Mouse (Mus musculus): ENCODE results near the gene Fbrsl1. TPM values are rescaled to one million over a fixed set of nuclear protein-coding genes. Genes with fewer than 3 reads are reported as not detected.

Gene Fbrsl1
- polyA plus RNA-seq, 1 experiment from 2014 or later, result 23.5 TPM

- no peak overlapping the region for H3K27ac ChIP-seq (replicated peaks)
- peaks cover 32% of the 10 kb centered on the region for H3K4me1 ChIP-seq
- no peaks in the 10 kb centered on the region for H3K9me3 ChIP-seq
- no peaks in the 10 kb centered on the region; the same call in 1 of the 2 replicates for H3K27me3 ChIP-seq (replicated peaks; ENCODE audit: low read depth, poor library complexity, severe bottlenecking)
- 93% methylated on average over 4 of the region's 4 CpGs for WGBS
- no peak overlapping the region for H3K4me3 ChIP-seq
- peaks cover 16% of the 10 kb centered on the region; the same call in 1 of the 2 replicates for H3K36me3 ChIP-seq (replicated peaks)
- no peak for DNase-seq (ENCODE audit: low spot score)
Observed at GRCm38 (mm10) chr5:110420201-110420600, 28.1 kb downstream of the Fbrsl1 start.

DNA sequence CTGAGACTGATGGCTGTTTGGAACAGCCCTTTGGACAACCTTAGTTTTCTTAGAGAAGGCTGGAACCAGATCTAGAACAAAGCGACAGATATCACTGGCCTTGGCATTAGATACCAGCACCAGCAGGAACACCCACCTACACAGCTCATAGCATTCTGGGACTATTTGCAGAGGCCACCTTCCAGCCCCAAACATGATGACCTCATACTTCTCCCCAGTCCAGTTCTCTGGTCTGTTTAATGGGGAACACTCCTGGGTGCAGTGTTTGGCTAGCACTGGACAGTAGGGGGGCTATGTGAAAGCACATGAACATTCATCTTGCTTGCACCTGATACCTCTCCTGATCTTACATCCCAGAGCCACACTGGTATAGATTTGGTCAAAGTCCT lies 29.8 kb downstream of the Fbrsl1 start:
- Histone ChIP-seq H3K27ac (replicated peaks) (no peak overlapping the region), H3K36me3 (replicated peaks) (peaks cover 14% of the 10 kb centered on the region), H3K4me1 (peaks cover 37% of the 10 kb centered on the region), H3K9me3 (no peaks in the 10 kb centered on the region), H3K27me3 (replicated peaks; ENCODE audit: low read depth, poor library complexity, severe bottlenecking) (no peaks in the 10 kb centered on the region; the same call in 1 of the 2 replicates), H3K4me3 (no peak overlapping the region)
- DNase-seq (ENCODE audit: low spot score), result no peak
- 96% methylated on average over 1 of the region's 1 CpGs for WGBS

GRCm38 (mm10) chr5:110417756-110418522 lies 30.4 kb downstream of the Fbrsl1 start:
- DNase-seq (ENCODE audit: low spot score), result no peak
- peaks cover 14% of the 10 kb centered on the region for H3K36me3 ChIP-seq (replicated peaks)
- peak overlapping the region; percentile 57 for H3K27ac ChIP-seq (replicated peaks)
- no peak overlapping the region for H3K4me3 ChIP-seq
- H3K27me3 ChIP-seq (replicated peaks; ENCODE audit: low read depth, poor library complexity, severe bottlenecking), result no peaks in the 10 kb centered on the region; the same call in 1 of the 2 replicates
- 54% methylated on average over 14 of the region's 14 CpGs for WGBS
- H3K4me1 ChIP-seq, result peaks cover 40% of the 10 kb centered on the region
- H3K9me3 ChIP-seq, result no peaks in the 10 kb centered on the region

- Histone ChIP-seq H3K4me1 (peaks cover 40% of the 10 kb centered on the region), H3K36me3 (replicated peaks) (peaks cover 14% of the 10 kb centered on the region), H3K27ac (replicated peaks) (peak overlapping the region; percentile 77), H3K27me3 (replicated peaks; ENCODE audit: low read depth, poor library complexity, severe bottlenecking) (no peaks in the 10 kb centered on the region; the same call in 1 of the 2 replicates), H3K4me3 (no peak overlapping the region), H3K9me3 (no peaks in the 10 kb centered on the region)
- peak; percentile 67 for DNase-seq (ENCODE audit: low spot score)
- 7% methylated on average over 7 of the region's 7 CpGs for WGBS
Observed at GRCm38 (mm10) chr5:110416825-110417401, 31.4 kb downstream of the Fbrsl1 start.

GRCm38 (mm10) chr5:110415806-110416700 lies 32.2 kb downstream of the Fbrsl1 start:
- H3K27me3 ChIP-seq (replicated peaks; ENCODE audit: low read depth, poor library complexity, severe bottlenecking), result no peaks in the 10 kb centered on the region; the same call in 1 of the 2 replicates
- 38% methylated on average over 13 of the region's 13 CpGs for WGBS
- peak; percentile 15 for DNase-seq (ENCODE audit: low spot score)
- peaks cover 18% of the 10 kb centered on the region for H3K36me3 ChIP-seq (replicated peaks)
- H3K9me3 ChIP-seq, result no peaks in the 10 kb centered on the region
- no peak overlapping the region for H3K4me3 ChIP-seq
- H3K27ac ChIP-seq (replicated peaks), result peak overlapping the region; percentile 77
- H3K4me1 ChIP-seq, result peaks cover 40% of the 10 kb centered on the region

GRCm38 (mm10) chr5:110415022-110415421 lies 33.3 kb downstream of the Fbrsl1 start:
- H3K4me3 ChIP-seq, result no peak overlapping the region
- no peak for DNase-seq (ENCODE audit: low spot score)
- H3K27ac ChIP-seq (replicated peaks), result no peak overlapping the region
- peaks cover 21% of the 10 kb centered on the region for H3K36me3 ChIP-seq (replicated peaks)
- 80% methylated on average over 5 of the region's 5 CpGs for WGBS
- H3K9me3 ChIP-seq, result no peaks in the 10 kb centered on the region
- H3K27me3 ChIP-seq (replicated peaks; ENCODE audit: low read depth, poor library complexity, severe bottlenecking), result no peaks in the 10 kb centered on the region; the same call in 1 of the 2 replicates
- H3K4me1 ChIP-seq, result peaks cover 40% of the 10 kb centered on the region

GRCm38 (mm10) chr5:110413018-110413417 lies 35.3 kb downstream of the Fbrsl1 start:
- no peaks in the 10 kb centered on the region for H3K9me3 ChIP-seq
- H3K36me3 ChIP-seq (replicated peaks), result peaks cover 32% of the 10 kb centered on the region
- no peaks in the 10 kb centered on the region for H3K27me3 ChIP-seq (replicated peaks; ENCODE audit: low read depth, poor library complexity, severe bottlenecking)
- 91% methylated on average over 14 of the region's 14 CpGs for WGBS
- peaks cover 36% of the 10 kb centered on the region for H3K4me1 ChIP-seq
- no peak overlapping the region for H3K4me3 ChIP-seq
- no peak overlapping the region for H3K27ac ChIP-seq (replicated peaks)
- no peak for DNase-seq (ENCODE audit: low spot score)

GRCm38 (mm10) chr5:110410386-110410785 lies 37.9 kb downstream of the Fbrsl1 start:
- DNase-seq (ENCODE audit: low spot score), result no peak
- Histone ChIP-seq H3K9me3 (no peaks in the 10 kb centered on the region), H3K4me3 (no peak overlapping the region), H3K36me3 (replicated peaks) (peaks cover 27% of the 10 kb centered on the region), H3K27ac (replicated peaks) (no peak overlapping the region), H3K27me3 (replicated peaks; ENCODE audit: low read depth, poor library complexity, severe bottlenecking) (no peaks in the 10 kb centered on the region), H3K4me1 (peaks cover 25% of the 10 kb centered on the region)
- 81% methylated on average over 5 of the region's 5 CpGs for WGBS

- H3K27me3 ChIP-seq (replicated peaks; ENCODE audit: low read depth, poor library complexity, severe bottlenecking), result no peaks in the 10 kb centered on the region
- H3K27ac ChIP-seq (replicated peaks), result 0 out of 2 replicates have a peak overlapping the region, but pooled peaks have one; percentile 0
- 90% methylated on average over 2 of the region's 2 CpGs for WGBS
- H3K36me3 ChIP-seq (replicated peaks), result peaks cover 18% of the 10 kb centered on the region; the same call in 1 of the 2 replicates
- no peak overlapping the region for H3K4me3 ChIP-seq
- no peaks in the 10 kb centered on the region for H3K9me3 ChIP-seq
- DNase-seq (ENCODE audit: low spot score), result no peak
- H3K4me1 ChIP-seq, result peaks cover 21% of the 10 kb centered on the region
Observed at GRCm38 (mm10) chr5:110408967-110409366, 39.3 kb downstream of the Fbrsl1 start.

GRCm38 (mm10) chr5:110406065-110406714 lies 42.1 kb downstream of the Fbrsl1 start:
- Histone ChIP-seq H3K9me3 (no peaks in the 10 kb centered on the region), H3K36me3 (replicated peaks) (0 out of 2 replicates have a peak, but pooled peaks cover 13% of the 10 kb centered on the region), H3K27ac (replicated peaks) (no peak overlapping the region; the same call in 1 of the 2 replicates), H3K4me1 (peaks cover 16% of the 10 kb centered on the region), H3K27me3 (replicated peaks; ENCODE audit: low read depth, poor library complexity, severe bottlenecking) (no peaks in the 10 kb centered on the region), H3K4me3 (no peak overlapping the region)
- WGBS, result 73% methylated on average over 8 of the region's 8 CpGs
- no peak for DNase-seq (ENCODE audit: low spot score)

DNA sequence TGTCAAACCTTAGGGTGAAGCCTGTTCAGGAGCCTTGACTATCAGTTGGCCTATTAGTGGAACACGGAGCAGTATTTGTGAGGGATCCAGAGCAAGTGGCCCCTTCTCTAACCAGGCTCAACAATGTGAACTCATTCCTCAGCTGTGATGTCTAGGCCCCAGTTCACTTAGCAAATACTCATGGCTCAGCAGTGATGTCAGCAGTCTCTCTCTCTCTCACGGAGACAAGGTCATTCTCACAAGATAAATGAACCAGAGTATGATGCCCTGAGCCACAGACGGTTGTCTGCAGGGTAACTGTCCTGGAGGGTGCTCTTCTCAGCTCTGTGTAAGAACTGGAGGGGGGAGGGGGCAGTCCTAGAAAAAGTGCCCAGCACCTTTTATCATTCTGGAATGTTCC lies 44.4 kb downstream of the Fbrsl1 start:
- 71% methylated on average over 3 of the region's 3 CpGs for WGBS
- no peaks in the 10 kb centered on the region for H3K9me3 ChIP-seq
- no peak for DNase-seq (ENCODE audit: low spot score)

GRCm38 (mm10) chr5:110402557-110402956 lies 45.7 kb downstream of the Fbrsl1 start:
- Histone ChIP-seq H3K4me3 (no peak overlapping the region), H3K27me3 (replicated peaks; ENCODE audit: low read depth, poor library complexity, severe bottlenecking) (no peaks in the 10 kb centered on the region), H3K36me3 (replicated peaks) (no peaks in the 10 kb centered on the region), H3K9me3 (no peaks in the 10 kb centered on the region), H3K4me1 (peaks cover 16% of the 10 kb centered on the region), H3K27ac (replicated peaks) (no peak overlapping the region)
- DNase-seq (ENCODE audit: low spot score), result no peak
- 95% methylated on average over 2 of the region's 2 CpGs for WGBS

More for the DNA sequence above, 44.4 kb downstream of the Fbrsl1 start:
- H3K27ac ChIP-seq (replicated peaks), result no peak overlapping the region
- 0 out of 2 replicates have a peak, but pooled peaks cover 4% of the 10 kb centered on the region for H3K36me3 ChIP-seq (replicated peaks)
- H3K4me1 ChIP-seq, result peaks cover 16% of the 10 kb centered on the region
- H3K4me3 ChIP-seq, result no peak overlapping the region
- H3K27me3 ChIP-seq (replicated peaks; ENCODE audit: low read depth, poor library complexity, severe bottlenecking), result no peaks in the 10 kb centered on the region

Measured in embryonic facial prominence, embryonic 10.5 days (tissue).